Mouse (Mus musculus) adrenal gland (tissue): Measurements from ENCODE around the gene Mmrn2.

Experiments
- intact Hi-C: fragments of 180-260 bp; cut with DNase I; formaldehyde crosslinking; loops from one replicate; pipeline ENCODE4 v1.15.1; 2025

Mmrn2 gene

GRCm38 (mm10) chr14:34453648-34454047, 78.4 kb downstream of the Mmrn2 start:
- intact Hi-C loops, result no loop called here
